Mouse (Mus musculus) kidney, adult 2 months (tissue): ENCODE data around the gene Ptpn22. TPM values are rescaled to one million over a fixed set of nuclear protein-coding genes. Genes with fewer than 3 reads are reported as not detected.
A peak's percentile ranks its signal among the peaks of the same experiment; 100 is the strongest.

Experiments used
- DNase-seq: peaks from one replicate; pipeline ENCODE4 v3.0.0; 2021
- H3K27ac ChIP-seq: fragments of 200-500 bp; 2 replicates; pipeline ENCODE4 v1.5.1; 2012; ENCODE audit warnings: low read depth, low read length, control low read depth, inconsistent platforms; ENCODE audit not compliant: insufficient read depth
- H3K27me3 ChIP-seq: fragments of 200-500 bp; replicated peaks from 2 replicates; pipeline ENCODE4 v1.6.1; 2012; ENCODE audit warnings: mild to moderate bottlenecking, moderate library complexity, low read length, inconsistent platforms; ENCODE audit not compliant: control insufficient read depth, insufficient read depth
- H3K36me3 ChIP-seq: fragments of 200-500 bp; 2 replicates; pipeline ENCODE4 v1.6.1; 2012; ENCODE audit warnings: mild to moderate bottlenecking, moderate library complexity, low read length, inconsistent platforms; ENCODE audit not compliant: control insufficient read depth, insufficient read depth
- H3K4me1 ChIP-seq: fragments of 200-500 bp; 2 replicates; pipeline ENCODE4 v1.6.1; 2011; ENCODE audit warnings: low read length; ENCODE audit not compliant: control insufficient read depth, insufficient read depth
- H3K4me3 ChIP-seq: fragments of 200-500 bp; 2 replicates; pipeline ENCODE4 v1.5.1; 2011; ENCODE audit warnings: mild to moderate bottlenecking, low read depth, low read length, control low read depth; ENCODE audit not compliant: insufficient read depth
- CTCF ChIP-seq: fragments of 200-500 bp; conservative IDR thresholded peaks from 2 replicates; pipeline ENCODE4 v1.5.1; 2011; ENCODE audit warnings: low read depth, mild to moderate bottlenecking, control low read depth, low read length, moderate library complexity, mixed read lengths; ENCODE audit not compliant: insufficient read depth, insufficient read length
- POLR2A ChIP-seq: fragments of 200-500 bp; IDR thresholded peaks from one replicate; pipeline ENCODE4 v1.6.1; 2011; ENCODE audit warnings: low read depth, low read length, control low read depth
- WGBS: fragments of 180-500 bp; shearing (Covaris S2); methylation state at CpG from one replicate; pipeline ENCODE4 v1.1.7; 2018; 5-methylcytosine and 5-hydroxymethylcytosine counted together
- polyA plus RNA-seq: library from polyadenylated mRNA; depleted of rRNA; stranded (reverse); fragments of >200 nt; gene quantifications from 2 replicates; pipeline ENCODE4 v1.2.3, GENCODE M21; 2012

The Ptpn22 gene
- polyA plus RNA-seq, 1 experiment: 1.8 TPM

GRCm38 (mm10) chr3:103914010-103914669 lies 54.5 kb downstream of the Ptpn22 start, which contains the start of gene Rsbn1:
Gene Rsbn1, plus strand, starts transcription at chr3:103914120.
- no peaks in the 10 kb centered on the region for H3K27me3 ChIP-seq
- H3K4me1 ChIP-seq: no peaks in the 10 kb centered on the region
- WGBS: 1% methylated on average over 53 of the region's 55 CpGs
- peak within 1 kb of the TSS; percentile 99 for H3K4me3 ChIP-seq
- H3K36me3 ChIP-seq: no peaks in the 10 kb centered on the region
- TF ChIP-seq CTCF (0 out of 2 replicates have a peak, but pooled peaks have one; percentile 16), POLR2A (peak; percentile 73)
- DNase-seq: peak; percentile 99
- peak within 1 kb of the TSS; percentile 58 for H3K27ac ChIP-seq

GRCm38 (mm10) chr3:103914732-103915508 lies 55.3 kb downstream of the Ptpn22 start:
- TF ChIP-seq CTCF (no peak), POLR2A (no peak)
- no peaks in the 10 kb centered on the region for H3K36me3 ChIP-seq
- peak overlapping the region; percentile 46 for H3K27ac ChIP-seq
- no peaks in the 10 kb centered on the region for H3K27me3 ChIP-seq
- WGBS: under 1% methylated on average over 57 of the region's 60 CpGs
- DNase-seq: peak; percentile 53
- no peaks in the 10 kb centered on the region for H3K4me1 ChIP-seq
- H3K4me3 ChIP-seq: peak overlapping the region; percentile 99

- WGBS: 3% methylated on average over 7 of the region's 7 CpGs
- DNase-seq: no peak
- TF ChIP-seq CTCF (no peak), POLR2A (no peak)
- Histone ChIP-seq H3K27ac (peak overlapping the region; percentile 46; the same call in 1 of the 2 replicates), H3K4me3 (peak overlapping the region; percentile 99), H3K4me1 (no peaks in the 10 kb centered on the region), H3K27me3 (no peaks in the 10 kb centered on the region), H3K36me3 (no peaks in the 10 kb centered on the region; the same call in 1 of the 2 replicates)
These were observed 55.9 kb downstream of the Ptpn22 start for GRCm38 (mm10) chr3:103915509-103915896.

- Histone ChIP-seq H3K36me3 (no peaks in the 10 kb centered on the region; the same call in 1 of the 2 replicates), H3K27me3 (no peaks in the 10 kb centered on the region), H3K27ac (no peak overlapping the region), H3K4me3 (no peak overlapping the region), H3K4me1 (no peaks in the 10 kb centered on the region)
- TF ChIP-seq CTCF (no peak), POLR2A (no peak)
- WGBS: 26% methylated on average over 5 of the region's 5 CpGs
- DNase-seq: peak; percentile 19
These were observed 56.7 kb downstream of the Ptpn22 start for GRCm38 (mm10) chr3:103916205-103916838.

GRCm38 (mm10) chr3:103916839-103917237 lies 57.2 kb downstream of the Ptpn22 start:
- TF ChIP-seq CTCF (no peak), POLR2A (no peak)
- Histone ChIP-seq H3K27ac (no peak overlapping the region), H3K36me3 (no peaks in the 10 kb centered on the region; the same call in 1 of the 2 replicates), H3K4me3 (no peak overlapping the region), H3K27me3 (no peaks in the 10 kb centered on the region), H3K4me1 (no peaks in the 10 kb centered on the region)
- no peak for DNase-seq
- 66% methylated on average over 3 of the region's 3 CpGs for WGBS

DNA sequence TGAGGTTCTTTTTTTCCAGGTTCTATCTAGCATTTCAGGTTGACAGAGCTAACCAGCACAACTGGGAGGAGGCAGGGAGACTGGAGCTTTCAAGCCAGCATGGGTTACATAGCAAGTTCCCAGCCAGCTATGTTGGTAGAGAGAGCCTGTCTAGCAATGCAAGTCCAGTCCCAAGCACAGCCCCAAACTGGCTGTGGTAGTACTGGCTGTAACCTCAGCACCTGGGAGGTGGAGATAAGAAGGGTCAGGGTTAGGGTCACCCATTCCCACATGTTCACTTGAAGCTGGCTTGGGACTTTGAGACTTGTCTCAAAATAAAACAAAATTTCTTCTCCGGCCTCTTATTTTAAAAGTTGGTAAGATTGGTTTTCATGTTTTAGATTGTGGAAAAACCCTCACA lies 60.5 kb downstream of the Ptpn22 start:
- Histone ChIP-seq H3K27me3 (no peaks in the 10 kb centered on the region), H3K4me3 (no peak overlapping the region), H3K36me3 (no peaks in the 10 kb centered on the region; the same call in 1 of the 2 replicates), H3K27ac (no peak overlapping the region), H3K4me1 (0 out of 2 replicates have a peak, but pooled peaks cover 3% of the 10 kb centered on the region)
- DNase-seq: no peak
- 98% methylated on average over 1 of the region's 1 CpGs for WGBS
- no peak for TF ChIP-seq POLR2A
- no peak for TF ChIP-seq CTCF
